Mouse (Mus musculus) thymus, adult 2 months (tissue): ENCODE data around the gene Gm49369.

Experiments
- CTCF ChIP-seq: fragments of 200-500 bp; IDR thresholded peaks from 2 replicates; pipeline ENCODE4 v1.5.1; 2012; ENCODE audit warnings: mild to moderate bottlenecking, control low read depth, low read length, moderate library complexity, borderline replicate concordance; ENCODE audit not compliant: control insufficient read depth, poor library complexity, insufficient read depth; ENCODE audit errors: extremely low read depth
- POLR2A ChIP-seq: fragments of 200-500 bp; IDR thresholded peaks from 2 replicates; pipeline ENCODE4 v1.6.1; 2012; ENCODE audit warnings: mild to moderate bottlenecking, low read length, control low read depth, moderate library complexity; ENCODE audit not compliant: control insufficient read depth, poor library complexity, insufficient read depth; ENCODE audit errors: extremely low read depth

- TF ChIP-seq CTCF (no peak), POLR2A (no peak)
Observed at GRCm38 (mm10) chr7:142418027-142418426, 35.6 kb upstream of the Gm49369 start.
